Mouse (Mus musculus): Measurements from ENCODE around the gene 2010111I01Rik. TPM values are rescaled to one million over a fixed set of nuclear protein-coding genes. Genes with fewer than 3 reads are reported as not detected.
A peak's percentile ranks its signal among the peaks of the same experiment; 100 is the strongest.

Gene 2010111I01Rik
- polyA plus RNA-seq, 1 experiment from 2014 or later: 134 TPM

DNA sequence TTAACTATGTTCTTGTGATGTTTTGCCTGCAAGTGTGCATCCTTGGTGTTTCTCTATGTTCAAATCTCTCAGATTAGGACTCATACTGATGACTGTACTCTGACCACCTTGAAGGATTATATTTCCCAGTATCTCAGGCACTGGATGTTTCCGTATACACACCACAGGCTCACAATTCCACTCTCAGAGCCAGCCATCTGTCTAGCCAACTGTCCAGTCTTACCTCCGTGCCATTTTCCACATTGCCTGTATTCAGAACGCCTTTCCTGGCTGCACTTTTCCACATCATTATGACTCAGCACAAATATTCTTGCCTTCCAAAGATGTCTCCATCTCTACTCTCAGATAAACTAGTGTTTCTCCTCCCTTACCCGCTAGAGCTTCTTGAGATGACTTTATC lies 212.5 kb downstream of the 2010111I01Rik start:
- H3K4me2 ChIP-seq (ENCODE audit: low read depth, severe bottlenecking): no peak overlapping the region
- ATAC-seq (ENCODE audit: insufficient number of reproducible peaks, low FRiP score, low TSS enrichment, low read depth) (no peak), DNase-seq (ENCODE audit: low spot score) (no peak)
- no peak overlapping the region for H3K9ac ChIP-seq (ENCODE audit: low read length)
- H3K4me3 ChIP-seq (ENCODE audit: low read depth, low read length): no peak overlapping the region
- no peak overlapping the region for H3K27ac ChIP-seq (replicated peaks; ENCODE audit: low read depth, low read length)
- no peaks in the 10 kb centered on the region for H3K9me3 ChIP-seq (ENCODE audit: control insufficient read depth, low read length)
- 90% methylated on average over 4 of the region's 4 CpGs for WGBS
- H3K36me3 ChIP-seq (ENCODE audit: control insufficient read depth, insufficient read depth, low read length): no peaks in the 10 kb centered on the region; the same call in 1 of the 2 replicates
- no peaks in the 10 kb centered on the region for H3K27me3 ChIP-seq (ENCODE audit: control insufficient read depth, insufficient read depth, low read length)
- peaks cover 7% of the 10 kb centered on the region for H3K4me1 ChIP-seq (ENCODE audit: control insufficient read depth, insufficient read depth, low read length)

DNA sequence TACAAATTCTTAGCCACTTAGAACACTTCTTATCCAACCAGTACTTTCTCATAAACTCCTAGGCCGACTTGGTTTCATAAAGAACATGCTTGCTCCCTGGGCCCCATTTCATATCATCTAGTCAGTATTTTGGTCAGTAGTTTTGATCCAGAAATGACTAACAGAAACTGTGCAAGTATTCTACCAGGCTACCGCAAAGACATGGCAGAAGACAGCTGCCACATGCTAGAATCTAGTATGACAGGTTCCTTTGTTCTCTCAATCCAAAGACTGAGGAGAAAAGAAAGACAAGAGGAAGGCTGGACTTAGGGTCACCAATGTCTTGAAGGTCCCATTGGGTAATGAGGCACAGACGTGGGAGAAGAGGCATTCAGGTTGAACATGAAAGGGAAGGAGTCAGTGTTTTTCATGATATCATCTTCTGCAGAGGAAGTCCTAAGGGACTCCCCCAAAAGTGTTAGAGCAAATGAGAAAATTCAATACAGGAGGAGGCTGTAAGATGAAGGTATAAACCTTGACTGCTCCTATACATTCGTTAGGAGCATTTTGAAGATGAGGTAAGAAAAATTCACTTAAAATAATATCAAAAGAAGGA lies 216.0 kb downstream of the 2010111I01Rik start:
- no peak overlapping the region for H3K4me2 ChIP-seq (ENCODE audit: low read depth, severe bottlenecking)
- DNase-seq (ENCODE audit: low spot score) (no peak), ATAC-seq (ENCODE audit: insufficient number of reproducible peaks, low FRiP score, low TSS enrichment, low read depth) (no peak)
- H3K27ac ChIP-seq (replicated peaks; ENCODE audit: low read depth, low read length): no peak overlapping the region
- no peaks in the 10 kb centered on the region for H3K9me3 ChIP-seq (ENCODE audit: control insufficient read depth, low read length)
- H3K9ac ChIP-seq (ENCODE audit: low read length): no peak overlapping the region
- H3K36me3 ChIP-seq (ENCODE audit: control insufficient read depth, insufficient read depth, low read length): no peaks in the 10 kb centered on the region
- WGBS: 84% methylated on average over 4 of the region's 4 CpGs
- H3K4me3 ChIP-seq (ENCODE audit: low read depth, low read length): no peak overlapping the region
- no peaks in the 10 kb centered on the region for H3K4me1 ChIP-seq (ENCODE audit: control insufficient read depth, insufficient read depth, low read length)
- H3K27me3 ChIP-seq (ENCODE audit: control insufficient read depth, insufficient read depth, low read length): no peaks in the 10 kb centered on the region

DNA sequence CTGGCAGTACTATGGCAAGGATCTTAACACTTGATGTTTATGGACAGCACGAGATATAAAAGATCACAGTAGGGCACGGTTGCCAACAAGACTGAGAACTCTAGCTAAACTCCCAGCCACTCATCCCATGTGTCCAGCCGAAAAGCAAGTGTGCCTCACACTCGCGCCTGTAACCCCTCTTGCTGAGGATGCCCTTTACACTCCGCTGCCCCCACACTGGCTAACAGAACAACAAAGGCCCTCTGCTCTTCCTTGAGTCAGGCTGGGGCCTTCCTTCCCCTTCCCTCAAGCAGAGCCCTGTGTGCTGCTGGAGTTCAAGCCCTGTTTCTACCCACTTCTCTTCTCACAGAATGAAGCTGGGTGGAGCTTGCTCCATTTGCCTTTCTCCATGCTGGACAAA lies 220.3 kb downstream of the 2010111I01Rik start:
- Histone ChIP-seq H3K4me2 (ENCODE audit: low read depth, severe bottlenecking) (no peak overlapping the region), H3K9me3 (ENCODE audit: control insufficient read depth, low read length) (no peaks in the 10 kb centered on the region), H3K27me3 (ENCODE audit: control insufficient read depth, insufficient read depth, low read length) (no peaks in the 10 kb centered on the region), H3K4me1 (ENCODE audit: control insufficient read depth, insufficient read depth, low read length) (peaks cover 18% of the 10 kb centered on the region), H3K27ac (replicated peaks; ENCODE audit: low read depth, low read length) (no peak overlapping the region), H3K36me3 (ENCODE audit: control insufficient read depth, insufficient read depth, low read length) (no peaks in the 10 kb centered on the region), H3K4me3 (ENCODE audit: low read depth, low read length) (no peak overlapping the region), H3K9ac (ENCODE audit: low read length) (no peak overlapping the region)
- 85% methylated on average over 6 of the region's 6 CpGs for WGBS
- DNase-seq (ENCODE audit: low spot score) (no peak), ATAC-seq (ENCODE audit: insufficient number of reproducible peaks, low FRiP score, low TSS enrichment, low read depth) (no peak)

DNA sequence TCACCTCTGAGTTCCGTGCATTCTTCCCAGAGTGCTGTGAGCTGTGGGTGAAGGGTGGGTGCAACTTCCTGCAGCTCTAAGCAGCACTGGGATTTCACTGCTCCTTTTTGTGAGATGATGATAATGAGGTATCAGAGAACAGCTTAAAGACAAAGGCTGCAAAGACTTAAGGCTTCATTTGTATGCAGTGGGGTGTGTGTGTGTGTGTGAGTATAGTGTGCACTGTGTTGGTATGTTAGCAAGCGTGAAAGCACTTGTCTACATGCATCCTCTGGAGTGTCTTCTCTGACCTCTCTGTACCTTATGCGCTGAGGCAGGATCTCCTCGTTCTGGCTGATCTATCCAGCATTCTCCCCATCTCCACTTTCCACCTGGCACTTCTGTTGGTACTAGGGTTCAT lies 221.5 kb downstream of the 2010111I01Rik start:
- no peaks in the 10 kb centered on the region for H3K27me3 ChIP-seq (ENCODE audit: control insufficient read depth, insufficient read depth, low read length)
- H3K4me1 ChIP-seq (ENCODE audit: control insufficient read depth, insufficient read depth, low read length): peaks cover 22% of the 10 kb centered on the region
- H3K4me3 ChIP-seq (ENCODE audit: low read depth, low read length): no peak overlapping the region
- no peak overlapping the region for H3K9ac ChIP-seq (ENCODE audit: low read length)
- no peak for ATAC-seq (ENCODE audit: insufficient number of reproducible peaks, low FRiP score, low TSS enrichment, low read depth)
- WGBS: 81% methylated on average over 4 of the region's 4 CpGs
- H3K4me2 ChIP-seq (ENCODE audit: low read depth, severe bottlenecking): no peak overlapping the region
- DNase-seq (ENCODE audit: low spot score): no peak
- no peaks in the 10 kb centered on the region for H3K36me3 ChIP-seq (ENCODE audit: control insufficient read depth, insufficient read depth, low read length)
- H3K27ac ChIP-seq (replicated peaks; ENCODE audit: low read depth, low read length): no peak overlapping the region
- no peaks in the 10 kb centered on the region for H3K9me3 ChIP-seq (ENCODE audit: control insufficient read depth, low read length)

DNA sequence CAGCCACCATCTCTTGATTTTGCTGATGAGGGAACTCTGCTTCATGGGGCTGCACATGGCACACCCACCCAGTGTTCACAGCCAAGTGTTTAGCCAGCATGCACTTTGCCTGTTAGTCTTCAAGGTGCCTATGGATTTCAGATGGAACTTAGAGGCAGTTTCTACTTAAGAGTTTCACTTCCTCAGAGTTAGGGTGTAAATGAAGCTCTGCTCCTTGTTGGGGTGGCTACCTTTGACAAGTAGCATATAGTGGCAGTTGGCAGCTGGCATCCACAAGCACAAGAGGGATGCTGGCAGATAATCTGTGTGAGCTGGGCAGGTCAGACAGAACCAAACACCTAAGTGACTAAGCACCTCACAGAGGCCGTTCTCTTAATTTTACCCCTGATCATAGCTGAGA lies 221.9 kb downstream of the 2010111I01Rik start:
- Histone ChIP-seq H3K9me3 (ENCODE audit: control insufficient read depth, low read length) (no peaks in the 10 kb centered on the region), H3K27ac (replicated peaks; ENCODE audit: low read depth, low read length) (peak overlapping the region; percentile 79; the same call in 1 of the 2 replicates), H3K36me3 (ENCODE audit: control insufficient read depth, insufficient read depth, low read length) (no peaks in the 10 kb centered on the region), H3K4me3 (ENCODE audit: low read depth, low read length) (no peak overlapping the region), H3K4me2 (ENCODE audit: low read depth, severe bottlenecking) (no peak overlapping the region), H3K27me3 (ENCODE audit: control insufficient read depth, insufficient read depth, low read length) (no peaks in the 10 kb centered on the region), H3K9ac (ENCODE audit: low read length) (no peak overlapping the region), H3K4me1 (ENCODE audit: control insufficient read depth, insufficient read depth, low read length) (peaks cover 22% of the 10 kb centered on the region)
- no peak for DNase-seq (ENCODE audit: low spot score)
- ATAC-seq (ENCODE audit: insufficient number of reproducible peaks, low FRiP score, low TSS enrichment, low read depth): no peak
- WGBS: 71% methylated on average over 1 of the region's 1 CpGs

DNA sequence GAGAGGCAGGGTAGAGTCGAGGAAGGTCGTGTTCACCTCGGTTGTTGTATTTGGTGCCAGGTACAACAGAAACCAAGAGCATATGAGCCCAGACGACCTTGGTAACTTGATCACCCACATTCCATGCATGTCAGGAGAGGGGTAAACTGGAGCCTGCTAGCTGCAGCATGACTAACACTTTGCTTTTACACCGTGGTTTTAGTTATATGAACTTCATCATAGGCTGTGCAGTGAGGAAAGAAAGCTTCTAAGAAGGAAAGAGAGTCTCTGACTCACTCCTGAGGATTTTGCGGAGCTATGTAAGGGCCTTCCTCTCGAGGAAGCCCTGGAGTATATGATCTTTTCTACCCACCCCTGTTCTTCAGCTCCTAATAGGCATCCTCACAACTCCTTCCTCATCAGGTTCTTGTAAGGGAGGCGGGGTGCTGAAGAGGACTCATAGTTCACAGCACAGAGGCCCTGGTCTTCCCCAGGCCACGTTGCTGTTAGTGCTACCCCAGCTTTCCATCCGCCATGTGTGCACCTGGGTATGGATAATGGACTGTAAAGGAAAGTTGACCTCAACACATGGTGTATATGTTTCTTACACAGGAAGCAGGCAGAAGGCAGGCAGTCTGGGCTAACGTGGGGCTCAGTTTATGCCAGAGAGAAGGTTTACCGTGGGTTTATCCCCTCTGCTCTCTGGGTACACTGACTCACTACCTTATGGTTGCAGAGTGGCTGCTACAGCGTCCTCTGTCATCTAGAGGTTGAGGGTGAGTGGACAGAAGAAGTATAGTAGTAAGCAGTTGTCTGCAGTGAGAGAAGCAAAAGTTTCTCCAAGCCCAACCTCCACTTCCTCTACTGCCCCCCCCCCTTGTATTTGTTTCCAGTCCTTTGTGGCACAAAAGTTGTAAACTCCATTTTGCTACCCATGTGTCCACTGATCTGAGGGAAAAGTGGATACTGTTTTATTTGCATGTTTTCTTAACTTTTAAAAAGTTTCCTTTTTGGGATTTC lies 222.8 kb downstream of the 2010111I01Rik start:
- peak; percentile 46 for DNase-seq (ENCODE audit: low spot score)
- no peaks in the 10 kb centered on the region for H3K27me3 ChIP-seq (ENCODE audit: control insufficient read depth, insufficient read depth, low read length)
- H3K4me1 ChIP-seq (ENCODE audit: control insufficient read depth, insufficient read depth, low read length): peaks cover 22% of the 10 kb centered on the region
- no peak overlapping the region for H3K4me2 ChIP-seq (ENCODE audit: low read depth, severe bottlenecking)
- H3K36me3 ChIP-seq (ENCODE audit: control insufficient read depth, insufficient read depth, low read length): no peaks in the 10 kb centered on the region
- H3K27ac ChIP-seq (replicated peaks; ENCODE audit: low read depth, low read length): peak overlapping the region; percentile 79
- WGBS: 37% methylated on average over 13 of the region's 13 CpGs
- H3K4me3 ChIP-seq (ENCODE audit: low read depth, low read length): no peak overlapping the region
- H3K9me3 ChIP-seq (ENCODE audit: control insufficient read depth, low read length): no peaks in the 10 kb centered on the region
- 0 out of 2 replicates have a peak overlapping the region, but pooled peaks have one; percentile 27 for H3K9ac ChIP-seq (ENCODE audit: low read length)
- peak; percentile 76 for ATAC-seq (ENCODE audit: insufficient number of reproducible peaks, low FRiP score, low TSS enrichment, low read depth)

DNA sequence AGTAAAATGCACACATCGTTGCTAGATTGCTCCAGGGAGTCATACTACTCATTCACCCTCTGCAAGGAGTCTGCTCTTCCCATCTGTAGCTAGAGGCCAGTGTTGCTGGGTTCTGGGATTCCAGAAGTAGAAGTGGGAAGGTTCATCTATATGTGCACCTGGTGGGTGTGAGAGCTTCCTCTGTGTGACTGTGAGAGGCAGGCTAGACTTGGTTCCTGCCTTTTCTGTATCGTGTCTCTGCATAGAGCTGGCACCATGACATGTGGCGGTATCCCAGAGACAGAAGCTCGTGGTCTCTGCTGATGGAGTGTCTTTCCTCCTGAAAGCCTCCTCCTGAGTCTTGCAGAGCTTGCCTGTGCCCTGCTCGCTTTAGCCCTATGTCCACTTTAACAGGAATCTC lies 223.6 kb downstream of the 2010111I01Rik start:
- H3K4me1 ChIP-seq (ENCODE audit: control insufficient read depth, insufficient read depth, low read length): peaks cover 22% of the 10 kb centered on the region
- H3K4me3 ChIP-seq (ENCODE audit: low read depth, low read length): no peak overlapping the region
- WGBS: 72% methylated on average over 5 of the region's 5 CpGs
- ATAC-seq (ENCODE audit: insufficient number of reproducible peaks, low FRiP score, low TSS enrichment, low read depth) (no peak), DNase-seq (ENCODE audit: low spot score) (no peak)
- no peak overlapping the region for H3K27ac ChIP-seq (replicated peaks; ENCODE audit: low read depth, low read length)
- no peaks in the 10 kb centered on the region for H3K9me3 ChIP-seq (ENCODE audit: control insufficient read depth, low read length)
- no peak overlapping the region for H3K4me2 ChIP-seq (ENCODE audit: low read depth, severe bottlenecking)
- H3K36me3 ChIP-seq (ENCODE audit: control insufficient read depth, insufficient read depth, low read length): no peaks in the 10 kb centered on the region
- no peaks in the 10 kb centered on the region for H3K27me3 ChIP-seq (ENCODE audit: control insufficient read depth, insufficient read depth, low read length)
- no peak overlapping the region for H3K9ac ChIP-seq (ENCODE audit: low read length)

DNA sequence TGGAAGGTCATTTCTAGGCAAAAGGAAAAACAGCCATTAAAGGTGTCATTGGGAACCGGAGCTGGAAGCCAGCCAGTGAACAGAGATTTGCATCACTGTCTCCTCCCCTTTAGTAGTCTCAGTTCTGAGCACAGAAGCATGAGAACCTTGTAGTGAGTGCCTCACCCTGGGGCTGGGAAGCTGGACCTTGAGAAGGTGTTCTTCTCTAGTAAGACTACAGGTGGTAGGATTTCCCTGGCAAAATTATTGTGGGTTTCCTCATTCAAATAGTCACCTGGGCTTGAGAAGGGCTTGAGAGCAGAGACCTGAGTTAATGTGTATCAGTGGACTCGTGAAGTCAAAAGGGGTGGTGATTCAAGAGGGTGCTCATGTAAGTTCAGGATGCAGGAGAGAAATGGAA lies 224.1 kb downstream of the 2010111I01Rik start:
- Histone ChIP-seq H3K4me3 (ENCODE audit: low read depth, low read length) (no peak overlapping the region), H3K4me1 (ENCODE audit: control insufficient read depth, insufficient read depth, low read length) (peaks cover 22% of the 10 kb centered on the region), H3K27me3 (ENCODE audit: control insufficient read depth, insufficient read depth, low read length) (no peaks in the 10 kb centered on the region), H3K36me3 (ENCODE audit: control insufficient read depth, insufficient read depth, low read length) (no peaks in the 10 kb centered on the region), H3K9ac (ENCODE audit: low read length) (no peak overlapping the region), H3K4me2 (ENCODE audit: low read depth, severe bottlenecking) (no peak overlapping the region), H3K9me3 (ENCODE audit: control insufficient read depth, low read length) (no peaks in the 10 kb centered on the region), H3K27ac (replicated peaks; ENCODE audit: low read depth, low read length) (no peak overlapping the region)
- 55% methylated on average over 2 of the region's 2 CpGs for WGBS
- DNase-seq (ENCODE audit: low spot score) (no peak), ATAC-seq (ENCODE audit: insufficient number of reproducible peaks, low FRiP score, low TSS enrichment, low read depth) (no peak)

All from limb, embryonic 11.5 days (tissue).